Mouse (Mus musculus): ENCODE measurements around the gene Ror2. TPM values are rescaled to one million over a fixed set of nuclear protein-coding genes. Genes with fewer than 3 reads are reported as not detected.

The Ror2 gene
- under 1 TPM in 1 of 2 experiments, not detected in 1; 0.09 TPM for total RNA-seq (2023)

DNA sequence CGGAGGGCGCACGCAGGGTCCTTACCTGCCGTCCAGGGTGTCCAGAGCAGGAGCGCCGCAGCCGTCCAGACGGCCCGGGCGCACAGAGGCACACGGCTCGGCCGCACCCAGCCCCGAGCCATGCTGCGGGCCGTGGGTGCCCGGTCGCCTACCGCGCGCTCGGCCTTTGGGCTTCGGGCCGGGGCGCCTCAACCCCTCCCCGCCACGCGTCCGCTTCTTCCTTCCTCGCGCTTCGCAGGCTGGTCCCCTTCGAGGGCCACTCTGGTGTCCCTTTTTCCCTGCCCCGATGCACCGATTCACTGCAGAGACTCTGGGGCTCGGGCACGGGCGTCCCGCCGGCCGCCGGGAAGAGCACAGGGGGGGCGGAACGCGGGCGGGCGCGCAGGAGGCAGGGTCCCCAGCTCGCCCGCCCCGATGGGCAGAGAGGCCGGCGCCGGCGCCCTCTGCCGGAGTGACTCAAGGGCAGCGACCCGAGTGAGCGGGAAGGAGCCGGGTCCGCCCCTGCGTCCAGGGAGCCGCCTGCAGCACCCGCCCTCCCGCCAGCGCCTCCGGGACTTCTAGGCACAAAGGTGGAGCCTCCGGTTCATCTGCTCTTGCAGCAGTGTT is at the start of gene Ror2:
Ror2 (minus strand) TSS at position 369 of the 606 bp plus-strand sequence.

Other genes starting within 250 kb of the Ror2 start
- gene Sptlc1, start 91.3 kb upstream of the Ror2 start, total RNA-seq (2023), result 10 to 100 TPM; 26.3 to 26.4 TPM
- not detected for gene Msx2, start 186.9 kb upstream of the Ror2 start, total RNA-seq (2023)